ENCODE assay signal across 15 mouse cellular contexts in genomic region chr6:137570718-137571131, GRCm38 (mm10).
A peak's percentile ranks its signal among the peaks of the same experiment; 100 is the strongest.
DNase-seq lines count a peak whose midpoint lies in the region; ATAC-seq lines count a peak whose summit lies in the region.
"Had no signal": no experiment of that assay in that cellular context is flagged by ENCODE, and none has a peak within 500 bp of the region (broad histone marks: within the 10 kb centered on the region; RNA-seq: fewer than 3 reads in every experiment).

No protein-coding gene starts in this region.

- H3K9me3 ChIP-seq in liver, embryonic 15.5 days (replicated peaks) = no peaks in the 10 kb centered on the region
- H3K9me3 ChIP-seq in kidney, embryonic 15.5 days (replicated peaks) = no peaks in the 10 kb centered on the region
- H3K9me3 ChIP-seq: embryonic facial prominence, embryonic 15.5 days; limb, embryonic 12.5 days had no signal

- H3K36me3 ChIP-seq in liver, embryonic 15.5 days (replicated peaks) = no peaks in the 10 kb centered on the region
- no peaks in the 10 kb centered on the region for H3K36me3 ChIP-seq in kidney, embryonic 15.5 days
- H3K36me3 ChIP-seq: embryonic facial prominence, embryonic 15.5 days; limb, embryonic 12.5 days had no signal

- 0 out of 2 replicates have a peak, but pooled peaks have one; percentile 22 for ATAC-seq in liver, embryonic 15.5 days (ENCODE audit: insufficient read depth)
- ATAC-seq in common myeloid progenitor, adult 5-6 weeks (replicated peaks; ENCODE audit: low read depth, poor library complexity, severe bottlenecking) = peak; percentile 59
- ATAC-seq in kidney, embryonic 15.5 days (replicated peaks; ENCODE audit: low FRiP score) = peak; percentile 86
- ATAC-seq in neutrophil, adult 5-6 weeks (ENCODE audit: extremely low read depth, insufficient number of reproducible peaks, low FRiP score, poor library complexity, severe bottlenecking) = peak; percentile 37; the same call in 1 of the 2 replicates

- H3K27ac ChIP-seq in liver, embryonic 15.5 days (replicated peaks) = no peak overlapping the region
- peak overlapping the region; percentile 75 for H3K27ac ChIP-seq in kidney, embryonic 15.5 days
- H3K27ac ChIP-seq: embryonic facial prominence, embryonic 15.5 days; heart, adult 2 months; limb, embryonic 12.5 days had no signal

- no peaks in the 10 kb centered on the region for H3K27me3 ChIP-seq in liver, embryonic 15.5 days
- H3K27me3 ChIP-seq in kidney, embryonic 15.5 days = no peaks in the 10 kb centered on the region
- H3K27me3 ChIP-seq: embryonic facial prominence, embryonic 15.5 days; limb, embryonic 12.5 days had no signal

- H3K4me2 ChIP-seq in liver, embryonic 15.5 days = no peak overlapping the region
- peak overlapping the region; percentile 27 for H3K4me2 ChIP-seq in kidney, embryonic 15.5 days
- H3K4me2 ChIP-seq: embryonic facial prominence, embryonic 15.5 days; limb, embryonic 12.5 days had no signal

- H3K4me3 ChIP-seq in liver, embryonic 15.5 days (replicated peaks) = no peak overlapping the region
- peak overlapping the region; percentile 10; the same call in 1 of the 2 replicates for H3K4me3 ChIP-seq in kidney, embryonic 15.5 days (replicated peaks)
- H3K4me3 ChIP-seq: embryonic facial prominence, embryonic 15.5 days; heart, adult 2 months; limb, embryonic 12.5 days had no signal

- no peak for DNase-seq in liver
- no peak for DNase-seq in embryo, embryonic 10.5 days (ENCODE audit: low spot score)
- DNase-seq in urinary bladder, adult 2 months (ENCODE audit: low spot score) = no peak
- no peak for DNase-seq in adrenal gland, postnatal 10 days
- DNase-seq: cerebellum, adult 11 months; heart, adult 2 months; heart, postnatal 36 days; layer of hippocampus, adult 9-11 months; right cerebral cortex, adult 18-20 months had no signal

- 53% methylated on average over 9 of the region's 9 CpGs for WGBS in liver, embryonic 15.5 days (ENCODE audit: insufficient replicate concordance)
- WGBS in kidney, embryonic 15.5 days = 47% methylated on average over 9 of the region's 9 CpGs

- H3K9ac ChIP-seq in liver, embryonic 15.5 days = no peak overlapping the region
- H3K9ac ChIP-seq in kidney, embryonic 15.5 days = no peak overlapping the region
- H3K9ac ChIP-seq: embryonic facial prominence, embryonic 15.5 days; limb, embryonic 12.5 days had no signal

- H3K4me1 ChIP-seq in liver, embryonic 15.5 days (replicated peaks) = no peaks in the 10 kb centered on the region
- H3K4me1 ChIP-seq in kidney, embryonic 15.5 days = peaks cover 16% of the 10 kb centered on the region
- H3K4me1 ChIP-seq: embryonic facial prominence, embryonic 15.5 days had no signal

Comparison
In these comparisons a context has a peak if more than half of its experiments do, and no peak if none do; other contexts are left out.
1. ATAC-seq: peak in every context shown above with its lines; median percentile 86 in kidney, embryonic 15.5 days; 59 in common myeloid progenitor, adult 5-6 weeks; 37 in neutrophil, adult 5-6 weeks; 22 in liver, embryonic 15.5 days.